Mouse (Mus musculus): Measurements from ENCODE around the gene 9530002B09Rik.

The 9530002B09Rik gene

DNA sequence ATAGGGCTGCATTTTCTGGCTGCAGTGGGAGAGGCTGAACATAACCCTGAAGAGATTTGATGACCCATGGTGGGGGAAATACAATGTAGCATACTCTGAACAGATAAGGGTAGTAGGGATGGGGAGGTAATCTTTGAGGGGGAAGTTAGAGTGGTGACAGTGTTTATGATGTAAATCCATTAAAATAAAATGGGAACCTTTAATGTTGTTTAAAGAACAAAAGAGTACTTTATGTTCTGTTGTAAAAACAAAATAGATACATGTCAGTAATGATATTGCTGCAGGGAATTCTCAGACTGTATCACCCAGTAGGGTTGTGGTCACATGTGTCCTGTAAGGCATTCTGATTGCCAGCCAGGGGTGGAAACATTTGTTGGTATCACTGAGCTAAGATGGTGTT is at the start of gene 9530002B09Rik:
TSS of gene 9530002B09Rik (plus strand) at position 301 of the 400 bp plus-strand sequence.
- DNase-seq (ENCODE audit: low spot score in 2 of 2): no peak

Measured in spleen, postnatal 10 days (tissue).